Mouse (Mus musculus): ENCODE measurements at regions not wholly inside any gene's neighbourhood (a gene's known extent, or its start where the extent isn't known, plus 50 kb on each side); places are given as distances from the start of the nearest gene placed in this dataset.
A peak's percentile ranks its signal among the peaks of the same experiment; 100 is the strongest.

DNA sequence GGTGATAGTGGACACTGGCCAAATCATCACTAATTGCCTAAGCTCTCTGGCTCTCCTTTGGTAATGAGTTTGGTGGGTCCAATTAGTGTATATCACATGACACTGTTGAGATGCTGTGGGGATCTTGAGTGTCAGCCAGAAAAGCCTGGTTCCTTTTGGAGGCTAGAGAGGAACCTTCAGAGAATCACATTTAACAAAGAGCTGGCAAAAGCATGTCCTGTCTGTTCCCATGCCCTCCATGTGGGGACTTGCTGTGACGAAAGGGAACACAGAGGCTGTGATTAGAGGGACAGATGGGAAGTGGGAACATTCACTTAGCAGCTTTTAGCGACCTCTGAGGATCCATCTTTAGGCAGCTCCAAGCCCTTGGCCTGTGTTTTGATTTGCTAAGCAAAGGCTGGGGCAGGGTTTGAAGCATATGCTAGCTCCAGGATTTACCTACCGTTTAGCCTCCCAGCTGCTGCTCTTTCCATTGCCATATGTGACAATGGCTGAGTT lies 407.4 kb upstream of the Lmcd1 start:
- H3K9ac ChIP-seq (replicated peaks; ENCODE audit: low read length), result no peak overlapping the region
- WGBS, result 68% methylated on average over 3 of the region's 3 CpGs
- ATAC-seq (ENCODE audit: low FRiP score, low TSS enrichment), result no peak

DNA sequence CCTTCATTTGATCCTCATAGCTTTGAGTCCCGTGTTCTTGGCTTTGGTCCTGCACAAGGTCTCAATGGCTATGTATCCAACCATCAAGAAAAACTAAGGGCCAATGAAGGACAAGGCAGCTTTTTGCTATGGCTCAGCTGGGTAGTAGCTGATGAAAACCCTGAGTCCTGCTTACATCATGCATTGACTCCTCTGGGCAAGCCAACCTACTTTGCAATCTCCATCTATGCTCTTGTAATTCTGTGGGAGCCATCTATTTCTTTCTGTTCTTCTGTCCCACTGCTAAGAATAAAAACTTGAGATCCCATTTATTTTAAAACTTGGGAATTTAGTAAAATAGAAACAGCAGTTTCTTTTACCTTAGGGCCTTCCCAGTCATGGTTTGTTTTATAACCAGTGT lies 391.0 kb upstream of the Lmcd1 start:
- no peaks in the 10 kb centered on the region for H3K36me3 ChIP-seq (ENCODE audit: insufficient read depth, low read length)
- no peaks in the 10 kb centered on the region for H3K4me1 ChIP-seq (ENCODE audit: insufficient read depth, low read length)
- H3K4me3 ChIP-seq (ENCODE audit: low read length), result no peak overlapping the region
- H3K9me3 ChIP-seq (ENCODE audit: low read length), result no peaks in the 10 kb centered on the region
- ATAC-seq (ENCODE audit: low FRiP score, low TSS enrichment), result no peak
- no peak overlapping the region for H3K9ac ChIP-seq (replicated peaks; ENCODE audit: low read length)
- no peaks in the 10 kb centered on the region for H3K27me3 ChIP-seq (ENCODE audit: insufficient read depth, low read length)
- no peak overlapping the region for H3K27ac ChIP-seq (ENCODE audit: low read length)
- 81% methylated on average over 1 of the region's 1 CpGs for WGBS
- H3K4me2 ChIP-seq (replicated peaks; ENCODE audit: low read depth, low read length), result no peak overlapping the region

More for the DNA sequence above, 407.4 kb upstream of the Lmcd1 start:
- H3K4me1 ChIP-seq (ENCODE audit: insufficient read depth, low read length), result no peaks in the 10 kb centered on the region
- H3K4me2 ChIP-seq (replicated peaks; ENCODE audit: low read depth, low read length), result no peak overlapping the region
- no peaks in the 10 kb centered on the region for H3K27me3 ChIP-seq (ENCODE audit: insufficient read depth, low read length)
- no peaks in the 10 kb centered on the region for H3K36me3 ChIP-seq (ENCODE audit: insufficient read depth, low read length)
- no peaks in the 10 kb centered on the region for H3K9me3 ChIP-seq (ENCODE audit: low read length)
- H3K4me3 ChIP-seq (ENCODE audit: low read length), result no peak overlapping the region
- no peak overlapping the region for H3K27ac ChIP-seq (ENCODE audit: low read length)

DNA sequence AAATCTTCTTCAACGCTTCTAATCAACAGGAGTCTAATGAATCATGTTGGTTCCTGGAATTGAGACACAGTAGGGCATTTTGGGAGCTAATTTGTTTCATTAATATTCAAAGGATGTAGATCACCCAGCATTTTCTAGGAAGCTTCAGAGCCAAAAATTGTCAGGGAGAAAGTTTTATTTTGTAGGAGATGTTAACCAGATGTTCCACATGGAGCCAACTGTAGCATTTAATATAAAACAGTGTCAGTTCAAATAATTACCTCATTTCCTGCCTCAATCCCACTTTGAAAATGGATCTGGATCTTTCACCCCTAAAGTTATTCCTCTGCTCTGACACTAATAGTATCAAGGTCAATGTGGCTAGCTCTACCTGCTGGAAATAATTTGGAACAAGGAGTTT lies 389.6 kb upstream of the Lmcd1 start:
- no peaks in the 10 kb centered on the region for H3K9me3 ChIP-seq (ENCODE audit: low read length)
- H3K4me1 ChIP-seq (ENCODE audit: insufficient read depth, low read length), result no peaks in the 10 kb centered on the region
- H3K4me3 ChIP-seq (ENCODE audit: low read length), result no peak overlapping the region
- ATAC-seq (ENCODE audit: low FRiP score, low TSS enrichment), result no peak
- H3K27me3 ChIP-seq (ENCODE audit: insufficient read depth, low read length), result no peaks in the 10 kb centered on the region
- no peaks in the 10 kb centered on the region for H3K36me3 ChIP-seq (ENCODE audit: insufficient read depth, low read length)
- WGBS, result 62% methylated on average over 1 of the region's 1 CpGs
- H3K27ac ChIP-seq (ENCODE audit: low read length), result no peak overlapping the region
- no peak overlapping the region for H3K9ac ChIP-seq (replicated peaks; ENCODE audit: low read length)
- H3K4me2 ChIP-seq (replicated peaks; ENCODE audit: low read depth, low read length), result no peak overlapping the region

DNA sequence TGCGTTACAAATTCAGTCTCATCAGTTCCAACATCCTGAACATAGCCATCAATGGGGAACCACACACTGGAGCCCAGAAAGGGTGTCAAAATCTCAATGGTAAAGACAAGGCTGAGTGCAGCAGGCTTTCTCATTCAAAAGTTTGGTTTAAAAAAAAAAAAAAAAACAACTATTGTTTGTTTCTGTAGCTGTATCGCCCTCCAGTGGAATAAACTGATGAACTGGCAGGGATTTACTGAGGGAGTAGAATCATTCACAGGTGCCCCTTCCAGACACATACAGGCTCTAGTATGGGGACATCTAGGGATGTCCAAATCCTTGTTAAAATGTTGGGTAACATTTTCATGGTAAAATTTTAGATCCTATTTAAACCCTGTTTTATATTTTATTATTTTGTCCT lies 361.6 kb upstream of the Lmcd1 start:
- Histone ChIP-seq H3K4me2 (replicated peaks; ENCODE audit: low read depth, low read length) (no peak overlapping the region), H3K36me3 (ENCODE audit: insufficient read depth, low read length) (no peaks in the 10 kb centered on the region), H3K9ac (replicated peaks; ENCODE audit: low read length) (no peak overlapping the region), H3K27me3 (ENCODE audit: insufficient read depth, low read length) (no peaks in the 10 kb centered on the region), H3K9me3 (ENCODE audit: low read length) (no peaks in the 10 kb centered on the region), H3K27ac (ENCODE audit: low read length) (no peak overlapping the region), H3K4me3 (ENCODE audit: low read length) (no peak overlapping the region), H3K4me1 (ENCODE audit: insufficient read depth, low read length) (no peaks in the 10 kb centered on the region)
- whole genome bisulfite sequencing, result 62% methylated on average over 2 of the region's 2 CpGs
- no peak for ATAC-seq (ENCODE audit: low FRiP score, low TSS enrichment)

DNA sequence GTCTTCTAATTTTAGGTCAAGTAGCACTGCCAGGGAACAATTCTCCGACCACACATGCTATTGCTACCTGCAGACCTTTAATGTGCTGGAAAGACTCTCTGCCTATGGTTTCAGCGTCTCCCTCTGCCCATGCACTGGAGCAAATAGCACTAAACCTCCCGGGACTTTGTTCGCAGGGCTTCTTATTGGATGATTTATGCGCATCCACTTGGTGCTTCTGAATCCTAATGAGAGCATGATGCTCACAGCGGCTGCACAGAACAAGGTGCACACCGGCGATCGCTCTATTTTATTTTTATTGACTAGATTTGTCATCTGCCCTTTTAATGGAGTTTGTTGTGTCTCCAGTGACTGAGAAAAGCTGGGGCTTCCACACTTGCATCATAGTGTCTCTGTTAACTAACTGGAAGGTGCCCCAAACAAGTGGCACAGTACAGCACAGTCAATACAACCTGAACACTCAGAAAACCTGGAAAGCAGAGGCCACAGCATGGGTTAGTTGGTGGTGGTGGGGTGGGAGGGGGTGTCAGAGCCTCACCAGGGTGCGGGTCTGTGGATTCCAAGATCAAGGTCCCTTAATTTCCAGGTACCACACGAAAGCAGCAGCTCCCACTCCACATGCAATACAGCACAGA lies 359.7 kb upstream of the Lmcd1 start:
- Histone ChIP-seq H3K27me3 (ENCODE audit: insufficient read depth, low read length) (no peaks in the 10 kb centered on the region), H3K4me1 (ENCODE audit: insufficient read depth, low read length) (no peaks in the 10 kb centered on the region), H3K9me3 (ENCODE audit: low read length) (no peaks in the 10 kb centered on the region), H3K36me3 (ENCODE audit: insufficient read depth, low read length) (no peaks in the 10 kb centered on the region), H3K4me3 (ENCODE audit: low read length) (no peak overlapping the region), H3K4me2 (replicated peaks; ENCODE audit: low read depth, low read length) (no peak overlapping the region), H3K9ac (replicated peaks; ENCODE audit: low read length) (no peak overlapping the region), H3K27ac (ENCODE audit: low read length) (no peak overlapping the region)
- 76% methylated on average over 11 of the region's 11 CpGs for WGBS
- no peak for ATAC-seq (ENCODE audit: low FRiP score, low TSS enrichment)

DNA sequence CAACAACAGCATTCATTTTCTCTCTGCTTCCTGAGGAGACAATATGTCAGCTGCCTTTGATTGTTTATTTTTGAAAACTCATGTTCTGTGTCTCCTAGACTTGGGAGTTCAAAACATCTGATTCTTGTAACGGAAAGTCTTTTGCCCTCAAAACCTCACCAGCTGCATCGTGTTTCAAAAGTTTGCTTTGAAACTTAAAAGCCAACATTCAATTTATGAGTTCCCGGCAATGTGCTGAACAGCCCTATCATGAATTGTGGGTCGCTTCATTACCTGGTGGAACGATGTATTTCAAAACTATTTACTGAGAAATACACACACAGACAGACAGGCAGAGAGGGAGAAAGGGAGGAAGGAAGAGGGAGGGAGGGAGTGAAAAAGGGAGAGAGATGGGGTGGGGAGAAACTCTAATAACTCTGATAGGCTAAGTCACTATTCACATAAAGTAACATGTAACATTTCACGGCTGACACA lies 356.3 kb upstream of the Lmcd1 start:
- no peak overlapping the region for H3K4me2 ChIP-seq (replicated peaks; ENCODE audit: low read depth, low read length)
- no peaks in the 10 kb centered on the region for H3K4me1 ChIP-seq (ENCODE audit: insufficient read depth, low read length)
- no peak overlapping the region for H3K9ac ChIP-seq (replicated peaks; ENCODE audit: low read length)
- no peak overlapping the region for H3K4me3 ChIP-seq (ENCODE audit: low read length)
- H3K36me3 ChIP-seq (ENCODE audit: insufficient read depth, low read length), result no peaks in the 10 kb centered on the region
- WGBS, result 25% methylated on average over 6 of the region's 6 CpGs
- ATAC-seq (ENCODE audit: low FRiP score, low TSS enrichment), result peak; percentile 77
- H3K9me3 ChIP-seq (ENCODE audit: low read length), result no peaks in the 10 kb centered on the region
- peak overlapping the region; percentile 61 for H3K27ac ChIP-seq (ENCODE audit: low read length)
- no peaks in the 10 kb centered on the region for H3K27me3 ChIP-seq (ENCODE audit: insufficient read depth, low read length)

DNA sequence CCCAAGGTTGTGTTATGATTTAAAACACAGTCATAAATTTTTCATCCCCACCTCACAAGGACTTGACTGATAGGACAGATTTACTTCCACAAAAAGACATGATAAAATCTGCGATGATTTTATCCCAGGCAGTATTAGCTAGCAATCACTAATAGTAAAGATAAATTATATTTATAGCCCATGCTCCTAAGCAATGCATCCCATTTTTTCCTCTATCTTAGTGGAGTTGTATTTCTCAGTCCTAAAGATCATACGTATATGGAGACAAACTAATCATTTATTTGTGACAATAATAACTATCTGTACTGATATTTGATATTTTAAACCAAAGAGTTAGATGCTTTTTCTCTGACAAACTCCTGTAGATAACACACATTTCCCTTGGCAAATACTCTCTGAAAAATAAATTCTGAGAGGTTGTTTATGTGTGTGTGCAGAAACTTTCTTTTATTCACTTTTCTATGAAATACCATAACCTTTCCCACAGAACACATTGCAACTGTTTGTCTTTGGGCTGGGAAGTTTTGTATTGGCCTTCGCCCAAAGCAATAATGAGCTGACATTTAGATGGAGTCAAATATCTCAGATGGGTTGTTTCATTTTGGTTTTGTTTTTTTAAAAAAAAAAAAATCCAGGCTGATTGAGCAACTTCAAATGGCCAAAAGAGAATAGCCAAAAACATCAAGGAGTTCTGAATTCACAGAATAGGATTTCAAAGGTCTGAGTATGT lies 355.5 kb upstream of the Lmcd1 start:
- no peak overlapping the region for H3K4me2 ChIP-seq (replicated peaks; ENCODE audit: low read depth, low read length)
- peak; percentile 56; the same call in 1 of the 2 replicates for ATAC-seq (ENCODE audit: low FRiP score, low TSS enrichment)
- H3K27ac ChIP-seq (ENCODE audit: low read length), result peak overlapping the region; percentile 80; the same call in 1 of the 2 replicates
- WGBS, result 42% methylated on average over 3 of the region's 3 CpGs
- no peaks in the 10 kb centered on the region for H3K9me3 ChIP-seq (ENCODE audit: low read length)
- H3K9ac ChIP-seq (replicated peaks; ENCODE audit: low read length), result no peak overlapping the region
- no peaks in the 10 kb centered on the region for H3K4me1 ChIP-seq (ENCODE audit: insufficient read depth, low read length)
- no peaks in the 10 kb centered on the region for H3K27me3 ChIP-seq (ENCODE audit: insufficient read depth, low read length)
- H3K36me3 ChIP-seq (ENCODE audit: insufficient read depth, low read length), result no peaks in the 10 kb centered on the region
- no peak overlapping the region for H3K4me3 ChIP-seq (ENCODE audit: low read length)

DNA sequence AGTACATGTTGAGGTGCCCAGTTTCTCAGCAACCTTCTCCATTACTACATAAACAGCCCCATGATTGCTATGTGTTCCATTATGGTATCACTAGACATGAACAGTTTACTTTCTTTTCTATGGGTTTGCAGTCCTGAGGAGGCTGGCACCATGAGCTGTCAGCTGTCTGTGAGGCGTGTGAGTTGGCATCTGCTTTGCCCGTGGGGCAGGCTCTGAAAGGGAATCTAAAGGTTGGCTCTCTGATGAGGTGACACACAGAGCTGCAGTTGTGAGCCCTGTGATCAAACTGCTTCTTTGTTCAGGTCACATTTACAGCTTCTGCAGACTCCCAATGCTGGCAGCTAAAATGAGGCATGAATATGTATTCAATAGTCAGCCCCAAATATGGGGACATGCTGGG lies 341.0 kb upstream of the Lmcd1 start:
- H3K27ac ChIP-seq (ENCODE audit: low read length), result no peak overlapping the region
- no peak overlapping the region for H3K4me3 ChIP-seq (ENCODE audit: low read length)
- H3K4me1 ChIP-seq (ENCODE audit: insufficient read depth, low read length), result no peaks in the 10 kb centered on the region
- no peaks in the 10 kb centered on the region for H3K36me3 ChIP-seq (ENCODE audit: insufficient read depth, low read length)
- no peak overlapping the region for H3K9ac ChIP-seq (replicated peaks; ENCODE audit: low read length)
- H3K9me3 ChIP-seq (ENCODE audit: low read length), result 0 out of 2 replicates have a peak, but pooled peaks cover 3% of the 10 kb centered on the region
- no peak for ATAC-seq (ENCODE audit: low FRiP score, low TSS enrichment)
- no peaks in the 10 kb centered on the region for H3K27me3 ChIP-seq (ENCODE audit: insufficient read depth, low read length)
- WGBS, result 75% methylated on average over 2 of the region's 2 CpGs
- no peak overlapping the region for H3K4me2 ChIP-seq (replicated peaks; ENCODE audit: low read depth, low read length)

DNA sequence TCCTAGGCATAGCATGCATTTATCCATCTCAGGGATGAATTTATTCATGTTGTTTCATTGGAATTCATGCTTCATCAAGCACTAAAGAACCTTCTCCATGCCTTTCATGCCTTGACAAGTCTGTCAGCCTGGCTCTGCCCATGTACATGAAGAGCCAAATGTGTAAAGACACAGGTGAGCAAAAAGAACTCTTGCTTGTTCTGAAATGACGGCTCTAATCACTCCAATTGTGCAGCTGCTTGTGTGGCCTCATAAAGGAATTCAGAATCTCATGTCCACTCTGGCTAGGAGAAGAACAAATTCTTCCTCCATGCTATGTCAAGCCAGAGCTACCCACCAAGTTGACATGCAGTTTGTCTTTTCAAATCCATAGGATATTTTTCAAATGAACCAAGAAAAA lies 319.2 kb upstream of the Lmcd1 start:
- Histone ChIP-seq H3K9me3 (ENCODE audit: low read length) (no peaks in the 10 kb centered on the region), H3K27me3 (ENCODE audit: insufficient read depth, low read length) (no peaks in the 10 kb centered on the region), H3K36me3 (ENCODE audit: insufficient read depth, low read length) (no peaks in the 10 kb centered on the region), H3K4me1 (ENCODE audit: insufficient read depth, low read length) (no peaks in the 10 kb centered on the region), H3K27ac (ENCODE audit: low read length) (no peak overlapping the region), H3K4me2 (replicated peaks; ENCODE audit: low read depth, low read length) (no peak overlapping the region), H3K9ac (replicated peaks; ENCODE audit: low read length) (no peak overlapping the region), H3K4me3 (ENCODE audit: low read length) (no peak overlapping the region)
- WGBS, result 84% methylated on average over 1 of the region's 1 CpGs
- ATAC-seq (ENCODE audit: low FRiP score, low TSS enrichment), result no peak

DNA sequence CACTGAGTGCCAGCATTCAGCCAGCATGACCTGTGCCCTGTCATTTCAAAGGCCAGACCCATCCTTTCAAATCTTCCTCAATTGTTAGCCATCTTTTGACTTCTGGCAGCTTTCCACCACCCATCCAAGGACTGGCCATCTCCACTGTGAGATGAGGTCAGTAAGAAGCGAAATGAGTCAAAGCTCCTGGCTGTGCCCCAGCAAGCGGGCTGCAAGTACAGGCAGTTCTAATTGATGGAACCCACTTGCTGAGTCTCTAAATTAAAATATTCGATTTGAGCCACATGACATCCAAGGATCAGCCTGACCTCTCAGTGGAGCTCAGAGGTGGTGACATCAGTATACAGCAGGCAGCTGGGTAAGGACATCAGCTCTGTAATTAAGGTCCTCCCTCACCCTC lies 307.8 kb upstream of the Lmcd1 start:
- Histone ChIP-seq H3K36me3 (ENCODE audit: insufficient read depth, low read length) (no peaks in the 10 kb centered on the region), H3K27ac (ENCODE audit: low read length) (no peak overlapping the region), H3K4me1 (ENCODE audit: insufficient read depth, low read length) (no peaks in the 10 kb centered on the region), H3K9ac (replicated peaks; ENCODE audit: low read length) (no peak overlapping the region), H3K4me2 (replicated peaks; ENCODE audit: low read depth, low read length) (no peak overlapping the region), H3K4me3 (ENCODE audit: low read length) (no peak overlapping the region), H3K27me3 (ENCODE audit: insufficient read depth, low read length) (no peaks in the 10 kb centered on the region), H3K9me3 (ENCODE audit: low read length) (no peaks in the 10 kb centered on the region)
- ATAC-seq (ENCODE audit: low FRiP score, low TSS enrichment), result no peak
- 84% methylated on average over 3 of the region's 3 CpGs for WGBS
